In genomic region chr1:45502865-45503332, GRCm38 (mm10) we compare ENCODE assay signal across 8 mouse cellular contexts. TPM values are rescaled to one million over a fixed set of nuclear protein-coding genes. Genes with fewer than 3 reads are reported as not detected.
DNase-seq lines count a peak whose midpoint lies in the region; ATAC-seq and TF ChIP-seq lines count a peak whose summit lies in the region.

Gene Col5a2, minus strand, starts transcription at chr1:45503282.

- H3K27me3 ChIP-seq in embryonic facial prominence, embryonic 10.5 days (replicated peaks; ENCODE audit: low read depth, poor library complexity, severe bottlenecking): no peaks in the 10 kb centered on the region
- H3K27me3 ChIP-seq in intestine, postnatal 0 days (replicated peaks; ENCODE audit: control insufficient read depth, insufficient read depth, low read length): no peaks in the 10 kb centered on the region
- no peaks in the 10 kb centered on the region for H3K27me3 ChIP-seq in limb, embryonic 10.5 days (ENCODE audit: low read depth, poor library complexity, severe bottlenecking)
- no peaks in the 10 kb centered on the region for H3K27me3 ChIP-seq in midbrain, embryonic 13.5 days
- no peaks in the 10 kb centered on the region for H3K27me3 ChIP-seq in stomach, embryonic 16.5 days (ENCODE audit: control insufficient read depth, insufficient read depth, low read length)

- WGBS in embryonic facial prominence, embryonic 10.5 days: 29% methylated on average over 12 of the region's 12 CpGs
- WGBS in intestine, postnatal 0 days: 22% methylated on average over 12 of the region's 12 CpGs
- WGBS in limb, embryonic 10.5 days: 26% methylated on average over 12 of the region's 12 CpGs
- WGBS in midbrain, embryonic 13.5 days: 41% methylated on average over 12 of the region's 12 CpGs
- WGBS in stomach, embryonic 16.5 days: 8% methylated on average over 12 of the region's 12 CpGs

- H3K9ac ChIP-seq in intestine, postnatal 0 days (ENCODE audit: low read depth, low read length): peak within 1 kb of the TSS; percentile 43; the same call in 1 of the 2 replicates
- peak within 1 kb of the TSS; percentile 43 for H3K9ac ChIP-seq in midbrain, embryonic 13.5 days (replicated peaks)
- peak within 1 kb of the TSS; percentile 72 for H3K9ac ChIP-seq in stomach, embryonic 16.5 days (ENCODE audit: low read length)

- peak; percentile 67 for DNase-seq in R1 (ENCODE audit: low read depth, low spot score)
- peak; percentile 63 for DNase-seq in embryonic facial prominence, embryonic 10.5 days (ENCODE audit: low spot score)
- DNase-seq in gonadal fat pad, adult 2 months (ENCODE audit: low read depth): no peak
- DNase-seq in limb, embryonic 10.5 days (ENCODE audit: low spot score): peak; percentile 48

- H3K27ac ChIP-seq in embryonic facial prominence, embryonic 10.5 days (replicated peaks): peak within 1 kb of the TSS; percentile 88
- H3K27ac ChIP-seq in intestine, postnatal 0 days (ENCODE audit: low read depth, low read length): peak within 1 kb of the TSS; percentile 36
- H3K27ac ChIP-seq in limb, embryonic 10.5 days: peak within 1 kb of the TSS; percentile 90
- H3K27ac ChIP-seq in midbrain, embryonic 13.5 days: no peak within 1 kb of the TSS
- H3K27ac ChIP-seq in stomach, embryonic 16.5 days (ENCODE audit: low read length): peak within 1 kb of the TSS; percentile 94

- H3K36me3 ChIP-seq in embryonic facial prominence, embryonic 10.5 days (replicated peaks): no peaks in the 10 kb centered on the region
- H3K36me3 ChIP-seq in intestine, postnatal 0 days (ENCODE audit: control insufficient read depth, insufficient read depth): no peaks in the 10 kb centered on the region
- no peaks in the 10 kb centered on the region for H3K36me3 ChIP-seq in limb, embryonic 10.5 days
- no peaks in the 10 kb centered on the region for H3K36me3 ChIP-seq in midbrain, embryonic 13.5 days
- no peaks in the 10 kb centered on the region for H3K36me3 ChIP-seq in stomach, embryonic 16.5 days (ENCODE audit: control insufficient read depth, insufficient read depth, low read length)

- H3K9me3 ChIP-seq in embryonic facial prominence, embryonic 10.5 days: no peaks in the 10 kb centered on the region
- no peaks in the 10 kb centered on the region for H3K9me3 ChIP-seq in intestine, postnatal 0 days (ENCODE audit: control insufficient read depth)
- H3K9me3 ChIP-seq in limb, embryonic 10.5 days (replicated peaks): no peaks in the 10 kb centered on the region
- no peaks in the 10 kb centered on the region for H3K9me3 ChIP-seq in midbrain, embryonic 13.5 days
- H3K9me3 ChIP-seq in stomach, embryonic 16.5 days (replicated peaks; ENCODE audit: control insufficient read depth, low read length): no peaks in the 10 kb centered on the region

- H3K4me2 ChIP-seq in intestine, postnatal 0 days (replicated peaks; ENCODE audit: low read depth): peak within 1 kb of the TSS; percentile 52
- H3K4me2 ChIP-seq in midbrain, embryonic 13.5 days (replicated peaks): peak within 1 kb of the TSS; percentile 55
- peak within 1 kb of the TSS; percentile 45 for H3K4me2 ChIP-seq in stomach, embryonic 16.5 days (ENCODE audit: low read depth, low read length)

- peak within 1 kb of the TSS; percentile 60 for H3K4me3 ChIP-seq in embryonic facial prominence, embryonic 10.5 days
- H3K4me3 ChIP-seq in intestine, postnatal 0 days (ENCODE audit: low read depth, low read length): peak within 1 kb of the TSS; percentile 49
- H3K4me3 ChIP-seq in limb, embryonic 10.5 days: peak within 1 kb of the TSS; percentile 59
- H3K4me3 ChIP-seq in midbrain, embryonic 13.5 days (replicated peaks): peak within 1 kb of the TSS; percentile 42
- H3K4me3 ChIP-seq in stomach, embryonic 16.5 days (replicated peaks; ENCODE audit: low read length): peak within 1 kb of the TSS; percentile 56

- no peak for TF ChIP-seq CTCF in intestine, postnatal 0 days (IDR thresholded peaks at IDR 0.05; ENCODE audit: low read depth)

- no peak for ATAC-seq in intestine, postnatal 0 days
- peak; percentile 60 for ATAC-seq in midbrain, embryonic 13.5 days
- ATAC-seq in stomach, embryonic 16.5 days (ENCODE audit: insufficient read depth, low FRiP score): peak; percentile 90
- no peak for ATAC-seq in erythroblast, adult 5-6 weeks (replicated peaks; ENCODE audit: low FRiP score, poor library complexity, severe bottlenecking)

- peaks cover 6% of the 10 kb centered on the region; the same call in 1 of the 2 replicates for H3K4me1 ChIP-seq in embryonic facial prominence, embryonic 10.5 days
- no peaks in the 10 kb centered on the region for H3K4me1 ChIP-seq in intestine, postnatal 0 days (replicated peaks; ENCODE audit: control insufficient read depth, insufficient read depth, low read length)
- no peaks in the 10 kb centered on the region for H3K4me1 ChIP-seq in limb, embryonic 10.5 days
- peaks cover 15% of the 10 kb centered on the region for H3K4me1 ChIP-seq in midbrain, embryonic 13.5 days (replicated peaks)
- H3K4me1 ChIP-seq in stomach, embryonic 16.5 days (ENCODE audit: control insufficient read depth, insufficient read depth, low read length): peaks cover 6% of the 10 kb centered on the region; the same call in 1 of the 2 replicates

RNA-seq across cellular contexts. Expression of gene Col5a2, which starts in this region (rescaled TPM):
- polyA plus RNA-seq in embryonic facial prominence, embryonic 10.5 days (2016; fragmentation: Nextera tagmentation; extraction: Ambion mirVana): 21.7 and 26.0 TPM in 2 replicates
- polyA plus RNA-seq in gonadal fat pad, adult 2 months (2012; rRNA removed): 16.1 and 26.1 TPM in 2 replicates
- 29.5 and 29.6 TPM in 2 replicates for polyA plus RNA-seq in intestine, postnatal 0 days (2015; fragmentation: Nextera tagmentation; extraction: Ambion mirVana)
- polyA plus RNA-seq in limb, embryonic 10.5 days (2016; fragmentation: Nextera tagmentation; extraction: Ambion mirVana): 22.4 and 31.1 TPM in 2 replicates
- polyA plus RNA-seq in midbrain, embryonic 13.5 days (2015; fragmentation: Nextera tagmentation; extraction: Ambion mirVana): 13.8 and 16.5 TPM in 2 replicates
- 120 and 127 TPM in 2 replicates for polyA plus RNA-seq in stomach, embryonic 16.5 days (2015; fragmentation: Nextera tagmentation; extraction: Ambion mirVana)
- 0.21 TPM in 1 of 2 replicates, not detected in the other for total RNA-seq in erythroblast, adult 5-6 weeks (2015; ENCODE audit: low replicate concordance)
- total RNA-seq in erythroblast, adult 5-6 weeks (2017; ENCODE audit: low replicate concordance): 0.17 TPM in 1 of 2 replicates, not detected in the other

Comparison
In these comparisons a context has a peak if more than half of its experiments do, and no peak if none do; other contexts are left out.
1. ATAC-seq: peak in midbrain, embryonic 13.5 days (single experiment) and stomach, embryonic 16.5 days (single experiment); none in intestine, postnatal 0 days (single experiment) and erythroblast, adult 5-6 weeks (single experiment).
2. Peak in every context shown above with its lines, with median percentiles within 50 percentile points of each other: H3K4me3 ChIP-seq, H3K4me2 ChIP-seq and H3K9ac ChIP-seq.